Mouse (Mus musculus) adipose tissue, adult 10 weeks (tissue): Measurements from ENCODE around the gene Pdia6. TPM values are rescaled to one million over a fixed set of nuclear protein-coding genes. Genes with fewer than 3 reads are reported as not detected.

Source experiments
- polyA plus RNA-seq: library from polyadenylated mRNA; stranded (reverse); fragments of 350-450 nt; fragmentation: Illumina TruSeq; extraction: RNeasy Lipid Tissue Mini Kit (QIAGEN cat#74804); gene quantifications from one replicate; pipeline ENCODE4 v1.2.3, GENCODE M21; 2014; ENCODE audit warnings: low read depth, low replicate concordance

Pdia6 gene
- 527 TPM for polyA plus RNA-seq

GRCm38 (mm10) chr12:17265971-17266672 is at the start of gene Pdia6:
TSS of gene Pdia6 (plus strand) at chr12:17266545.

GRCm38 (mm10) chr12:17329259-17329658 is 62.9 kb downstream of the Pdia6 start, which contains the start of gene Atp6v1c2:
TSS of gene Atp6v1c2 (minus strand) at chr12:17329359.

Other genes starting within 250 kb of the Pdia6 start
- gene Kcnf1, start 89.7 kb upstream of the Pdia6 start, polyA plus RNA-seq: 0.11 TPM
- 14.2 TPM for gene Atp6v1c2, start 62.8 kb downstream of the Pdia6 start, polyA plus RNA-seq
- 9.8 TPM for gene Nol10, start 81.9 kb downstream of the Pdia6 start, polyA plus RNA-seq